Mouse (Mus musculus): Measurements from ENCODE around the gene Hspa1l.

- TF ChIP-seq CTCF (IDR thresholded peaks at IDR 0.05; ENCODE audit: borderline replicate concordance, control insufficient read depth, extremely low read depth, insufficient read depth, low read length, poor library complexity) (no peak), POLR2A (IDR thresholded peaks at IDR 0.05; ENCODE audit: control insufficient read depth, extremely low read depth, insufficient read depth, low read length, poor library complexity) (no peak)
Observed at GRCm38 (mm10) chr17:35023221-35023620, 50.7 kb downstream of the Hspa1l start.
